Mouse (Mus musculus): Measurements from ENCODE around the gene Itk.

- TF ChIP-seq POLR2A (IDR thresholded peaks at IDR 0.05; ENCODE audit: insufficient read depth, low read depth, low read length), result no peak
- no peak for TF ChIP-seq CTCF (IDR thresholded peaks at IDR 0.05; ENCODE audit: insufficient read depth, low read depth, low read length)
Observed at GRCm38 (mm10) chr11:46382466-46382865, 6.8 kb downstream of the Itk start.

Data from olfactory bulb, adult 2 months (tissue).